Mouse (Mus musculus): ENCODE results near the gene Cpz. TPM values are rescaled to one million over a fixed set of nuclear protein-coding genes. Genes with fewer than 3 reads are reported as not detected.

Gene Cpz
- 3.5 and 14.3 TPM in 2 replicates for total RNA-seq (2014; rRNA removed)
- 1.8 and 2.2 TPM in 2 replicates for polyA plus RNA-seq (2015; fragmentation: Nextera tagmentation; extraction: Ambion mirVana)

- Histone ChIP-seq H3K9me3 (ENCODE audit: low read length) (no peaks in the 10 kb centered on the region), H3K9ac (no peak within 1 kb of the TSS; the same call in 1 of the 2 replicates), H3K4me2 (ENCODE audit: low read depth) (peak within 1 kb of the TSS; percentile 46), H3K27ac (ENCODE audit: low read depth, low read length) (no peak within 1 kb of the TSS), H3K36me3 (ENCODE audit: insufficient read depth) (no peaks in the 10 kb centered on the region), H3K4me3 (ENCODE audit: low read depth, low read length) (peak within 1 kb of the TSS; percentile 11), H3K27me3 (ENCODE audit: insufficient read depth, low read length) (peaks cover 13% of the 10 kb centered on the region), H3K4me1 (ENCODE audit: insufficient read depth) (no peaks in the 10 kb centered on the region)
- peak; percentile 50; the same call in 1 of the 2 replicates for TF ChIP-seq CTCF (IDR thresholded peaks at IDR 0.05; ENCODE audit: low read depth)
- 7% methylated on average over 29 of the region's 29 CpGs for WGBS
- ATAC-seq (peak; percentile 90), DNase-seq (peak; percentile 54)
These were observed at the start of gene Cpz for GRCm38 (mm10) chr5:35525469-35526123. Cpz (minus strand) TSS chr5:35525698.

GRCm38 (mm10) chr5:35574653-35575599, 49.4 kb upstream of the Cpz start, which contains the start of gene Trmt44:
Trmt44 (minus strand) TSS chr5:35575070.
- H3K4me3 ChIP-seq (ENCODE audit: low read depth, low read length), result peak within 1 kb of the TSS; percentile 99
- H3K4me1 ChIP-seq (ENCODE audit: insufficient read depth), result peaks cover 10% of the 10 kb centered on the region
- 7% methylated on average over 56 of the region's 56 CpGs for WGBS
- H3K9ac ChIP-seq, result peak within 1 kb of the TSS; percentile 77
- DNase-seq (peak; percentile 93), ATAC-seq (peak; percentile 99)
- H3K27me3 ChIP-seq (ENCODE audit: insufficient read depth, low read length), result no peaks in the 10 kb centered on the region
- H3K9me3 ChIP-seq (ENCODE audit: low read length), result no peaks in the 10 kb centered on the region
- no peak for TF ChIP-seq CTCF (IDR thresholded peaks at IDR 0.05; ENCODE audit: low read depth)
- peak within 1 kb of the TSS; percentile 97 for H3K4me2 ChIP-seq (ENCODE audit: low read depth)
- peak within 1 kb of the TSS; percentile 91 for H3K27ac ChIP-seq (ENCODE audit: low read depth, low read length)
- H3K36me3 ChIP-seq (ENCODE audit: insufficient read depth), result peaks cover 24% of the 10 kb centered on the region

GRCm38 (mm10) chr5:35571546-35571945, 46.0 kb upstream of the Cpz start:
- Histone ChIP-seq H3K4me3 (ENCODE audit: low read depth, low read length) (no peak overlapping the region), H3K4me1 (ENCODE audit: insufficient read depth) (peaks cover 10% of the 10 kb centered on the region), H3K9me3 (ENCODE audit: low read length) (no peaks in the 10 kb centered on the region), H3K36me3 (ENCODE audit: insufficient read depth) (peaks cover 55% of the 10 kb centered on the region), H3K4me2 (ENCODE audit: low read depth) (no peak overlapping the region), H3K27ac (ENCODE audit: low read depth, low read length) (no peak overlapping the region), H3K27me3 (ENCODE audit: insufficient read depth, low read length) (no peaks in the 10 kb centered on the region), H3K9ac (no peak overlapping the region)
- ATAC-seq, result no peak
- TF ChIP-seq CTCF (IDR thresholded peaks at IDR 0.05; ENCODE audit: low read depth), result no peak
- WGBS, result 93% methylated on average over 6 of the region's 6 CpGs
- no peak for DNase-seq

- Histone ChIP-seq H3K27ac (ENCODE audit: low read depth, low read length) (no peak overlapping the region), H3K9ac (no peak overlapping the region), H3K4me2 (ENCODE audit: low read depth) (no peak overlapping the region), H3K36me3 (ENCODE audit: insufficient read depth) (peaks cover 93% of the 10 kb centered on the region), H3K27me3 (ENCODE audit: insufficient read depth, low read length) (no peaks in the 10 kb centered on the region), H3K4me3 (ENCODE audit: low read depth, low read length) (no peak overlapping the region), H3K9me3 (ENCODE audit: low read length) (no peaks in the 10 kb centered on the region), H3K4me1 (ENCODE audit: insufficient read depth) (no peaks in the 10 kb centered on the region)
- ATAC-seq, result no peak
- TF ChIP-seq CTCF (IDR thresholded peaks at IDR 0.05; ENCODE audit: low read depth), result no peak
- 87% methylated on average over 4 of the region's 4 CpGs for WGBS
- DNase-seq, result no peak
These were observed 41.1 kb upstream of the Cpz start for GRCm38 (mm10) chr5:35566632-35567031.

GRCm38 (mm10) chr5:35565217-35565616, 39.7 kb upstream of the Cpz start:
- Histone ChIP-seq H3K4me3 (ENCODE audit: low read depth, low read length) (no peak overlapping the region), H3K4me1 (ENCODE audit: insufficient read depth) (no peaks in the 10 kb centered on the region), H3K4me2 (ENCODE audit: low read depth) (no peak overlapping the region), H3K9ac (no peak overlapping the region), H3K36me3 (ENCODE audit: insufficient read depth) (peaks cover 89% of the 10 kb centered on the region), H3K27me3 (ENCODE audit: insufficient read depth, low read length) (no peaks in the 10 kb centered on the region), H3K27ac (ENCODE audit: low read depth, low read length) (no peak overlapping the region), H3K9me3 (ENCODE audit: low read length) (no peaks in the 10 kb centered on the region)
- no peak for DNase-seq
- WGBS, result 89% methylated on average over 9 of the region's 9 CpGs
- no peak for TF ChIP-seq CTCF (IDR thresholded peaks at IDR 0.05; ENCODE audit: low read depth)
- ATAC-seq, result no peak

GRCm38 (mm10) chr5:35563449-35563848, 38.0 kb upstream of the Cpz start:
- peak; percentile 54; the same call in 1 of the 2 replicates for ATAC-seq
- H3K9me3 ChIP-seq (ENCODE audit: low read length), result no peaks in the 10 kb centered on the region
- WGBS, result 4% methylated on average over 1 of the region's 1 CpGs
- no peak overlapping the region for H3K9ac ChIP-seq
- no peaks in the 10 kb centered on the region for H3K4me1 ChIP-seq (ENCODE audit: insufficient read depth)
- H3K4me3 ChIP-seq (ENCODE audit: low read depth, low read length), result no peak overlapping the region
- DNase-seq, result peak; percentile 55
- no peaks in the 10 kb centered on the region for H3K27me3 ChIP-seq (ENCODE audit: insufficient read depth, low read length)
- H3K36me3 ChIP-seq (ENCODE audit: insufficient read depth), result peaks cover 88% of the 10 kb centered on the region
- H3K27ac ChIP-seq (ENCODE audit: low read depth, low read length), result no peak overlapping the region
- no peak overlapping the region for H3K4me2 ChIP-seq (ENCODE audit: low read depth)
- TF ChIP-seq CTCF (IDR thresholded peaks at IDR 0.05; ENCODE audit: low read depth), result peak; percentile 90
